Mouse (Mus musculus): ENCODE measurements around the gene Ckap5. TPM values are rescaled to one million over a fixed set of nuclear protein-coding genes. Genes with fewer than 3 reads are reported as not detected.
"Not testable (repeated sequence)": the region's sequence is repeated elsewhere in the genome, so short reads cannot be mapped to it uniquely, and the experiment has no call there.

Gene Ckap5
- polyA plus RNA-seq, 2 experiments: 20.6 to 35.9 TPM

DNA sequence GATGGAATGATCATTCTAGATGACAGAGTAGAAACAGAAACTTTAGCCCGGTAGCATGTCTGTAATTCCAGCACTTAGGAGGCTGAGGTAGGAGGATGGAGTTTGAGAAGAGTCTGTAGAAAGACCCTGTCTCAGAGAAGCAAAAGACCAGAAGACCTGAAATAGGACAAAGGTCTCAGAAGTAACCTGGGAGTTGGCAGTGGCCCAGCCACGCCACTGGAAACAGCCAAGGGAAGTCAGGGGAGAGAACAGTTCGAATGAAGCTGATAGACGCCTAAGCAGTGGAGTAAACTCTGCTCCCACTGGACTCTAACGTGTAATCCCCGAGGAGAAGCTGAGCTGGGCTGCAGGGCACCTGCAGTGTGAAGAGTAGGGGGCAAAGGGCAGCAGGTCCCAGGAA lies 41.3 kb upstream of the Ckap5 start:
- H3K27ac ChIP-seq: no peak overlapping the region
- no peaks in the 10 kb centered on the region for H3K9me3 ChIP-seq (ENCODE audit: control insufficient read depth, low read length)
- H3K27me3 ChIP-seq (ENCODE audit: control insufficient read depth, insufficient read depth, low read length): no peaks in the 10 kb centered on the region
- no peaks in the 10 kb centered on the region for H3K4me1 ChIP-seq (replicated peaks; ENCODE audit: control insufficient read depth in 2 of 2, insufficient read depth in 2 of 2, low read length in 1 of 2)
- no peak overlapping the region for H3K4me3 ChIP-seq (ENCODE audit: insufficient read depth in 1 of 2, low read depth in 2 of 2, low read length in 2 of 2)
- no peak overlapping the region for H3K4me2 ChIP-seq (ENCODE audit: low read depth)
- DNase-seq (ENCODE audit: low read depth in 3 of 3, low spot score in 3 of 3): no peak
- TF ChIP-seq EP300 (IDR thresholded peaks at IDR 0.05; ENCODE audit: low read depth): no peak
- TF ChIP-seq CTCF (IDR thresholded peaks at IDR 0.05; ENCODE audit: low read depth): no peak
- H3K36me3 ChIP-seq (replicated peaks; ENCODE audit: control insufficient read depth, insufficient read depth, low read depth): no peaks in the 10 kb centered on the region
- ATAC-seq (ENCODE audit: insufficient read depth): no peak
- WGBS (ENCODE audit: insufficient replicate concordance): 51% methylated on average over 6 of the region's 6 CpGs
- no peak overlapping the region for H3K9ac ChIP-seq (replicated peaks)

DNA sequence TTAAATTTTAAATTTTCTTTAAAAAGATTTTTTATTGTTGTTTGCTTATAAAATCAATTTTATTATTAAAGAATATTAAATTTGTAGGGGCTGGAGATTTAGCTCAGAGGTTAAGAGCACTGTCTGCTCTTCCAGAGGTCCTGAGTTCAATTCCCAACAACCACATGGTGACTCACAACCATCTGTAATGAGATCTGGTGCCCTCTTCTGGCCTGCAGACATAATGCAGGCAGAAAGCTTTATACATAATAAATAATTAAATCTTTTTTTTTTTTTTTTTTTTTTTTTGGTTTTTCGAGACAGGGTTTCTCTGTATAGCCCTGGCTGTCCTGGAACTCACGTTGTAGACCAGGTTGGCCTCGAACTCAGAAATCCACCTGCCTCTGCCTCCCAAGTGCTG lies 39.3 kb upstream of the Ckap5 start:
- peak; percentile 39; the same call in 1 of the 2 replicates for TF ChIP-seq CTCF (IDR thresholded peaks at IDR 0.05; ENCODE audit: low read depth)
- not testable (repeated sequence) for H3K4me1 ChIP-seq (replicated peaks; ENCODE audit: control insufficient read depth in 2 of 2, insufficient read depth in 2 of 2, low read length in 1 of 2); H3K9me3 ChIP-seq (ENCODE audit: control insufficient read depth, low read length); ATAC-seq (ENCODE audit: insufficient read depth); H3K27ac ChIP-seq; H3K4me3 ChIP-seq (ENCODE audit: insufficient read depth in 1 of 2, low read depth in 2 of 2, low read length in 2 of 2); H3K9ac ChIP-seq (replicated peaks); DNase-seq (ENCODE audit: low read depth in 3 of 3, low spot score in 3 of 3); H3K36me3 ChIP-seq (replicated peaks; ENCODE audit: control insufficient read depth, insufficient read depth, low read depth); H3K4me2 ChIP-seq (ENCODE audit: low read depth); H3K27me3 ChIP-seq (ENCODE audit: control insufficient read depth, insufficient read depth, low read length)
- 20% methylated on average over 3 of the region's 3 CpGs for WGBS (ENCODE audit: insufficient replicate concordance)

DNA sequence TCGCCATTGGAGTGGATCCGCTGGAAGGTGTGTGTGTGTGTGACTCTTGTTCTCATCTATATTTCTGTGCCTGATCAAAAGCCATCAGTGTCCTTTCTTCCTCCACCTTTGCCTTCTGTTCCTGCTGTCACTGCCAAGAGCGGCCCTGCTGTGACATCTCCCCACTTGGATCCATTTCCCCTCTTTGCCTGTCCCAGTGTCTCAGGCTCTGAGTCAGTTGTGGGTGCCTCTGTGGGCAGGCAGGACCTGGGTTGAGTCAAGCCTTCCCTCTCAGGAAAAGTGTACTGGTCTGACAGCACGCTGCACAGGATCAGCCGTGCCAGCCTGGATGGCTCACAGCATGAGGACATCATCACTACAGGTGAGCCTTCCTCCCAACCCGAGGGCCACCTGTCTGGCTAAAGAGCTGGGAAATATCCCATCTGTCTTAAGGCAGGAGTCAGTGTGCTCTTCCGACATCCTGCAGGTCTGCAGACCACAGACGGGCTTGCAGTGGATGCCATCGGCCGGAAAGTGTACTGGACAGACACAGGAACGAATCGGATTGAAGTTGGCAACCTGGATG lies 34.4 kb upstream of the Ckap5 start:
- ATAC-seq (ENCODE audit: insufficient read depth): no peak
- no peaks in the 10 kb centered on the region for H3K27me3 ChIP-seq (ENCODE audit: control insufficient read depth, insufficient read depth, low read length)
- H3K4me2 ChIP-seq (ENCODE audit: low read depth): no peak overlapping the region
- no peak overlapping the region for H3K4me3 ChIP-seq (ENCODE audit: insufficient read depth in 1 of 2, low read depth in 2 of 2, low read length in 2 of 2)
- no peak overlapping the region for H3K27ac ChIP-seq
- H3K36me3 ChIP-seq (replicated peaks; ENCODE audit: control insufficient read depth, insufficient read depth, low read depth): no peaks in the 10 kb centered on the region
- H3K9me3 ChIP-seq (ENCODE audit: control insufficient read depth, low read length): no peaks in the 10 kb centered on the region
- 78% methylated on average over 12 of the region's 12 CpGs for WGBS (ENCODE audit: insufficient replicate concordance)
- no peak overlapping the region for H3K9ac ChIP-seq (replicated peaks)
- no peaks in the 10 kb centered on the region for H3K4me1 ChIP-seq (replicated peaks; ENCODE audit: control insufficient read depth in 2 of 2, insufficient read depth in 2 of 2, low read length in 1 of 2)
- no peak for DNase-seq (ENCODE audit: low read depth in 3 of 3, low spot score in 3 of 3)
- TF ChIP-seq CTCF (IDR thresholded peaks at IDR 0.05; ENCODE audit: low read depth) (no peak), EP300 (IDR thresholded peaks at IDR 0.05; ENCODE audit: low read depth) (no peak)

DNA sequence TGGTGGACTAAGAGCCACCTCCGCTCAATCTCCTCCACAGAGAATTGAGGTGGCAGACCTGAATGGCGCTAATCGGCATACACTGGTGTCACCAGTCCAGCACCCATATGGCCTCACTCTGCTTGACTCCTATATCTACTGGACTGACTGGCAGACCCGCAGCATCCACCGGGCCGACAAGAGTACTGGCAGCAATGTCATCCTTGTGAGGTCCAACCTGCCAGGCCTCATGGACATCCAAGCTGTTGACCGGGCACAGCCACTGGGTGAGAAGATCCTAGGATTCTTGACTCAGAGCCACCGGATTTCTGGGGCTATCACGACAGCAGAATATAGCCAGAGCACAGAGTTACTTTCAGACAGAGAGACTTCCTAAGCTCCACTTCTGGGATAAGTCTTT lies 32.6 kb upstream of the Ckap5 start:
- 78% methylated on average over 9 of the region's 9 CpGs for WGBS (ENCODE audit: insufficient replicate concordance)
- no peak for DNase-seq (ENCODE audit: low read depth in 3 of 3, low spot score in 3 of 3)
- no peak overlapping the region for H3K4me2 ChIP-seq (ENCODE audit: low read depth)
- no peak overlapping the region for H3K9ac ChIP-seq (replicated peaks)
- ATAC-seq (ENCODE audit: insufficient read depth): no peak
- no peak overlapping the region for H3K4me3 ChIP-seq (ENCODE audit: insufficient read depth in 1 of 2, low read depth in 2 of 2, low read length in 2 of 2)
- H3K4me1 ChIP-seq (replicated peaks; ENCODE audit: control insufficient read depth in 2 of 2, insufficient read depth in 2 of 2, low read length in 1 of 2): no peaks in the 10 kb centered on the region
- TF ChIP-seq EP300 (IDR thresholded peaks at IDR 0.05; ENCODE audit: low read depth): no peak
- TF ChIP-seq CTCF (IDR thresholded peaks at IDR 0.05; ENCODE audit: low read depth): no peak
- no peak overlapping the region for H3K27ac ChIP-seq
- H3K36me3 ChIP-seq (replicated peaks; ENCODE audit: control insufficient read depth, insufficient read depth, low read depth): no peaks in the 10 kb centered on the region
- no peaks in the 10 kb centered on the region for H3K27me3 ChIP-seq (ENCODE audit: control insufficient read depth, insufficient read depth, low read length)
- H3K9me3 ChIP-seq (ENCODE audit: control insufficient read depth, low read length): no peaks in the 10 kb centered on the region

DNA sequence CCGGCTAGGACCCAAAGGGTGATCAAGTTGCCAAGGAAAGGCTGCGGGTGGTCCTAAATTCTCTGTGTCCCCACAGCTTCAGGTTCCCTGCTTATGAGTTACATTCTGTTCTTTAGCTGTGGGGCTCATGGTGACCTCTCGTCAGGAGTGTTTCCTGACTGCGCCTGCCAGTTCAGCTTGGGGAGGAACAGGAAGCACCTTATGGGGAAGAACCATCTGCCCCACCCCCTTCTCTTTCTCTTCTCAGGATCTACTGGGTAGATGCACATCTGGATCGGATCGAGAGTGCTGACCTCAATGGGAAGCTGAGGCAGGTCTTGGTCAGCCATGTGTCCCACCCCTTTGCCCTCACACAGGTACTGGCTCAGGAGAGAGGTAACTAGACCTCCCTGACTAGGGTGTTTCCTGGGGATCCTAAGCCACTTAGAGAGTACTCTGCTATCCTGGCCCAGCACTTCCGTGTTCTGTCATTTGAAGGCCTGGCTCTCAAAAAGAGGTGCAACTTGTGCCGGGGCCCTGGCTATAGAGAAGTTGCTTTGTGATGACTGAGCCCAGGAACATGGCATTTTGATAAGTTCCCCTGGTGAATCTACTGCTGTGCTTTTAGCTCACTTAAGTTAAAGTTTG lies 28.4 kb upstream of the Ckap5 start:
- no peak overlapping the region for H3K9ac ChIP-seq (replicated peaks)
- no peak overlapping the region for H3K4me3 ChIP-seq (ENCODE audit: insufficient read depth in 1 of 2, low read depth in 2 of 2, low read length in 2 of 2)
- H3K27ac ChIP-seq: no peak overlapping the region

More for the DNA sequence above, 28.4 kb upstream of the Ckap5 start:
- Histone ChIP-seq H3K27me3 (ENCODE audit: control insufficient read depth, insufficient read depth, low read length) (no peaks in the 10 kb centered on the region), H3K9me3 (ENCODE audit: control insufficient read depth, low read length) (no peaks in the 10 kb centered on the region), H3K4me2 (ENCODE audit: low read depth) (no peak overlapping the region), H3K36me3 (replicated peaks; ENCODE audit: control insufficient read depth, insufficient read depth, low read depth) (no peaks in the 10 kb centered on the region), H3K4me1 (replicated peaks; ENCODE audit: control insufficient read depth in 2 of 2, insufficient read depth in 2 of 2, low read length in 1 of 2) (no peaks in the 10 kb centered on the region)
- 31% methylated on average over 8 of the region's 8 CpGs for WGBS (ENCODE audit: insufficient replicate concordance)
- ATAC-seq (ENCODE audit: insufficient read depth) (no peak), DNase-seq (ENCODE audit: low read depth in 3 of 3, low spot score in 3 of 3) (no peak)
- TF ChIP-seq EP300 (IDR thresholded peaks at IDR 0.05; ENCODE audit: low read depth): no peak
- no peak for TF ChIP-seq CTCF (IDR thresholded peaks at IDR 0.05; ENCODE audit: low read depth)

Data from liver, embryonic 14.5 days (tissue).